Mouse (Mus musculus) B cell, adult 2 months (primary cell): ENCODE measurements around the gene Synpr.
"Not testable (repeated sequence)": the region's sequence is repeated elsewhere in the genome, so short reads cannot be mapped to it uniquely, and the experiment has no call there.

Experiments
- DNase-seq, 2 experiments: peaks; one replicate each; pipeline ENCODE4 v3.0.0; 2022

Gene Synpr

DNA sequence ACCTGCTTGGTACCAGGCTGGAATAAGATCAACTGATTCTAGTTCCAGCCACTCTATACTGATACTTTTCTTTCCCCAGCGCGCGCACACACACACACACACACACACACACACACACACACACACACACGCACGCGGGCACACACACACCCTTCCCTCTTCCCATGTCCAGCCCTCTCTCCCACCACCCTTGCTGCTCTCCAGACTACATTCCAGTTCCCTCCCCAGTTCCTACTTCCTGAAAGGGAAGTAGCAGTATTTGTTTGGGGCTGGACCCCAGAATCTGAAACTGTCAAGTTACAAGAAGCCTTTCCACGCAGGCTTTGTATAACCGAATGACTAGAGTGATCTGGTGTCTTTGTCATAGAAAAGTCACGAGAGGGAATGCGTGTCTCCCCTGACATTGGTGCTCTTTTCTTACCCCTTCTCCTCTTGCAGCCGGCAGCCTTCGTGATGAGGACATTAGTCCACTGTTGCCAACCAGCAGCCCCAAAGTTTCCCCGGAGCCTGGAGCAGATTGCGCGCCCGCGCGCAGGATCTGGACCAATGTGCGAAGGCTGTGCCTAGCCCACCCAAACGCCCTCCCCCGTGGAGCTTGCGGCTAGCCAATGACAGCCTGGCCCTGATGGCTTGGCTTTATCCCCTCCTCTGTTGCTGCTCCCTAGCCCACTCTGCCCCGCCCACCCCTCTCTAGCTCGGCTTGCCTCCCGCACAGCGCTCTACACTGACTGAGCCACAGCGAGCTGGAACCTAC, at the start of gene Synpr:
Synpr (plus strand) TSS at position 690 of the 754 bp plus-strand sequence.
- DNase-seq = no peak

DNA sequence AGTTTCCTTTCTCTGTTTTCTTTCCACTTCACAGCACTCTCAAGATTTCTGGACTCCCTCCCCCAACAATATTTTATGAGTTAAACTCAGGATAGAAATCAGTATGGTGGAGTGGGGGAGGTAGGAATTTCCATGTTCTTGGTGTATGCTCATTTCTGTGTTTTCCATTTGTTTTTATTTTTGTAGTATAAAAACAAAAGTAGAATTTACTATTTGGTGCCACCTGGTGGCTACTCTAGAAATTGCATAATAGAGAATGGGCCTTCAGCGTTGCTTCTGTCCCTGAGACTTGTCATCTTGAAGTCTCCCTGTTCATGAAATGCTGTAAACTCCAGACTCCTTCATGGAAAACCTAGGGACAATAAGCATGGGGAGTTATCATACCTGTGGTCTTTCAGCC, 47.7 kb upstream of the Synpr start:
- no peak for DNase-seq

DNA sequence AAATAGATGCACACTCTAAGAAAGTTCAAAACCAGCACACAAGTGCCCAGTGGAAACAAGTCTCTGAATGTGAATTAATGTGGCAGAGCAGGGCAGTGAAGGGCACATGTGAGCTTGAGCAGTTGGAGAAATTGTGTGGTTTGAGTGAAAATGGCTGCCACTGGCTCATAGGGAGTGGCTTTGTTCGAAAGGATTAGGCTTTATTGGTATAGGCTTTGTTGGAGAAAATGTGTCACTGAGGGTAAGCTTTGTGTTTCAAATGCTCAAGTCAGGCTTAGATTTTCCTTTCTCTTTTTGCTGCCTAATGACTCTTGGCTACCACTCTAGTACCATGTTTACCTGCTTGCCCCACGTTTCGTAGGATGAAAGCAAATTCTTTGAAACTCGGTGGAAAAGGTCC, 37.1 kb upstream of the Synpr start:
- no peak for DNase-seq

DNA sequence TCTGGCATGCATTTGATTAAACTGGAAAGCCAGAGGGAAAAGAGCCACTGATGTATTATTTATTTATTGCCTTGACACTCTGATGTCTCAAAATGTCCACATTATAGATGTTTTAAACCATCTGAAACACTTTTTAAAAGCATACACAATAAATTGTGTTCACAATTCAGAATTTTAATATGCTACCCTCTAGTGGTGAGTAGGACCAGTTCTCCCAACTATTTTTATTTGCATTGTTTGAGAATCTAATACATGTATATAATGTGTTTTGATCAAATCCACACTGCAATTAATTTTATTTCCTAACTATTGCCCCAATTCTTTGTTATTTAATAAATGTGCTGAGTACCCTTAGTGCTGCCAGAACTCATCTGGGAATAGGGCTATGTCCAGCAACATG, 35.2 kb upstream of the Synpr start:
- DNase-seq = no peak

DNA sequence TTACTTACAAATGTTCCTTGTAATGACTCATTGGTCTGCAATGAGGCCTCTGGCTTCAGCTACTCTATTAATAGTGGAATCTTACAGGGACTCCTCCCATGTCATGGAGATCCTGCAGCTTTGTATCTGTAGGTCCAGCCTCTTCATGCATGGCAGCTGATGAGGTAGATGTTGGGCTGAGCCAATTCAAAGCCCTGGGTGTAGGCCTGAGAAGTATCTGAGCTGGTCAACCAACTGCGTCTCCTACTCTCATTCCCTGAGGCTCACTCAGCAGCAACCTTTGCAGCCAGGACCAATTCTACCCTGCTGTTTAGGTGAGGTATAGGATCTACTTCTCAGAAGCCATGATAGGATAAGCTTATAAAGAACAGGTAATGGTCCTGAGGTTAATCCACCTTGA, 32.0 kb upstream of the Synpr start:
- DNase-seq = no peak

DNA sequence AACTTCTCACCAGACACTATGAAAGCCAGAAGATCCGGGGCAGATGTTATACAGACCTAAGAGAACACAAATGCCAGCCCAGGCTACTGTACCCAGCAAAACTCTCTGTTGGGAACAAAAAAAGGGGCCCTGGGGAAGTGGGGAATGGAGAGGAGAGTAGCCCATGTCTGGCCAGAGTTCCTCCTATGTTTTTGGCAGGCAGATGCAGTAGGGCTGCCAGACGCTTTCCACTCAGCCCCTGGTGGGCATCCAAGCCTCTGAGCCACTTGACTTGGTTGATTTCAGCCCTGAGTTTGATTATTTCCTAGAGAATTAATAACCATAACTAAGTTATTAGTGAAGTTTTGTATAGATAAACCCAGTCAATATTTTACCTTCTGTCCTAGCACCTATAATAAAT, 29.8 kb upstream of the Synpr start:
- not testable (repeated sequence) for DNase-seq

DNA sequence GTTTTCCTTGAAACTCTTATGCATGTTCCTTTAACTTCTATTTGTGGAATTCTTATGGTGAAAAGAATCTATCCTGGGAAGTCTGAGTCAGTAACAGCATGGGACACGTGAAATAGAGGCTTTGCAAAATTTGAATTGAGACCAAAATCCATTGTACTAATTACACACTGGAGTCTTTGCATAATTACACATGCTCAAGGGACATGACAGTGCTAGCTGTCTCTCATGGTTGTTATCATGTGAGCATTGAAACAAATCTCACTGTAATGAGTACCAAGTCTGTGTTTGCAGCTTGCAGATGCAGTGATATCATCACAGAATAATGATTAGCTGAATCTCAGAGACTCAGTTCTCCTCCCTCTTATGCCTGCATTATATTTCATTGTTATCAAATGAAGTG, 22.2 kb upstream of the Synpr start:
- DNase-seq = no peak

DNA sequence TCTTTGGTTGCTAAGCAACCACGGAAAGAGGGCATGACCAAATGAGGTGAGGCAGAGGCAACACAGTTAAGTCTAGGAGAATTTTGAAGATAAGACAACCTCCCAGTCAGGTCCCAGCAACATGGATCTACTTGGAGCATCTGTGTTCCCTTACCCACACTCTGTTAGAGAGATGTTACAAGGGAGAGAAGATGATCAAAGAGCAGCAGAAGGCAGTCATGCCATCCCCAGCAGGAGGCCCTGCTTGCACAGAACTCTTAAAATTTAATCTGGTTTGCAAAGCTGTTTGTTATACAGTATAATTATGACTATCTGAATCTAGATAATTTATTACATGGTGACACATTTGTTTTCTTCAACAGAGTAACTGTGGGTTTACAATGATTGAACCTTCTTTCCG, 18.2 kb upstream of the Synpr start:
- DNase-seq = no peak

DNA sequence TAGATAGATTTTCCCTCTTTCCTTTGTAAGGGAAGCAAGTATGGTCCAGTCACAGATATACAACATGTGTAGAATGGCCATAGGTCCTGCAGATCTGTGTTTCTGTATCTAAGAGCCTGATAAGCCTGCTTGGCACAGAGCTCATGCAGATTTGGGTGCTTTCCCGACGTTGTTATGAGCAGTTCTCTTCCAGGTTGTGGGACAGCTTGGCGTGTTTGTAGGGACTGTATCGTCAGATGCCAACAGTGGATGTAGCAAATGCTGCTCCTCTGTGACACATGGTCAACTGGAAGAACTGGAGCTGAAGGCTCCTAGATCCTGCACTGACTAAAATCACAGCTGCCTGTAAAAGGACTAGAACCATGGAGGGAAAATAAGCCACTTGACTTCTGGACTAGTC, 17.4 kb upstream of the Synpr start:
- DNase-seq = no peak

DNA sequence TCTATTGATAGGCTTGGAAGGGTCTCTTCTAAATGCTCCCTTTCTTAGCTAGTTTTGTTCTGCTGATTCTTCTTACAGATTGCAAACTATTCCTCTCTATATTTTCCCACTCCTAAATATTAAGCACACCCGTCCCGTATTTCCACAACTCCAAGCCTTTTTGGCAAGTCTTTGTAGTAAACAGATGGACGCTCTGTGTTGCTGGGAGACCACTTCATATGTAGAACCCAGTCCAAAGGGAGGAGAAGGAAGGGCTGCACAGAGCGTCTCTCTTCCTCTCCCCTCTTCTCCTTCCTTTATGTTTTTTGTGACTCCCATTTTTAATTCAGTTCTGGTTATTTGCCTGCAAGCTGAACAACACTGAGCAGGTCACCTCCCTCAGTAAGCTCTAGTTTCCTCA, 1.4 kb upstream of the Synpr start:
- DNase-seq = no peak

DNA sequence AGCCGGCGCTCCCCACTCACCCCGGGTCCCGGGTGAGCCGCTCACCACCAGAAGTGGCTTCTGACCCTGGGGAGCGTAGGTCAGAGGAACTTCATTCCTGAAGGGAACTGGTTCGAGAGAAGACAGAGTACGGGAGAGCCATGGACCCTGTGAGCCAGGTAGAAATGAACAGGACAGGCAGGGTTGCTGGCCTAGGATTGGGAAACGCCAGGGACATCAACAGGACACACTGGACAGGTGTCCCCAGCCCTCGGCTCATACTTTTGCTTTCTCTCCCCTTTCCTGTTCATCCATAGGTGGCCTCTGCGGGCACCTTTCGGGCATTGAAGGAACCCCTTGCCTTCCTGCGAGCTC, 242 bp downstream of the Synpr start:
- DNase-seq = no peak

DNA sequence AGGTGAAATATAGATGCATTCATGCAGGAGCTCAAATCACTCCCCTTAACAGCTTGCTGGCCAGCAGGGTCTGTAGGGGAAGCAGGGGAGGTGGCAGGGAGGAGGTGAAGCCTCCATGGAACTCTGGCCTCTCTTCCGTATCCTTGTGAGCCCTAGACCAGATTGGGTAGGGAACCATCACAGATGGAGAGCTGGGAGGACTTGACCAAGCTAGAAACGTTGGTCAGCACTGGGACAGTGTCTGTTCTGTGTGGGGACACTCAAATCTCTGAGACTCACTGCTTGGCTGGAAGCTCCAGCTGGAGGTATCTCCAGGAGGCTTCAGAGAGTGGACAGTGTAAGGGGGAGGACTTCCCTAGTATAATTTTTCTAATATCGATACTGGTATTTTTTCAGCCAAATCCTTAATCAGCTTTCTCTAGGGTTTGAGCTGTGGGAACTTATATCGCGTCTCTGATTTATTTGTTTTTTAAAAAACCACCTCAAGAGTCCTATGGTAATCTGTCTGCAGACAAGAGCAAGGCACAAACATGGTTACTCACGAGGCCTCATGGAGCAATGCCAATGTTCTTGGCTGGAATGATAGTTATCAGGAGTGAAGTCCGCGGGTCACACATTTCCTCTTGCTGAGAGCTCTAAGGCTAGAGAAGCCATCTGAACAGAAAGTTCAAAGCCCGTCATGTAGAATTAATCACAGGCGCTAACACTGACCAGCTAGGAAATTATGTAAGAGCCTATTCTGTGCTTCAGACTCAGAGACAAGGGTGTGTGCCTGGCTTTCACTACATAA, 956 bp downstream of the Synpr start:
- DNase-seq = no peak

DNA sequence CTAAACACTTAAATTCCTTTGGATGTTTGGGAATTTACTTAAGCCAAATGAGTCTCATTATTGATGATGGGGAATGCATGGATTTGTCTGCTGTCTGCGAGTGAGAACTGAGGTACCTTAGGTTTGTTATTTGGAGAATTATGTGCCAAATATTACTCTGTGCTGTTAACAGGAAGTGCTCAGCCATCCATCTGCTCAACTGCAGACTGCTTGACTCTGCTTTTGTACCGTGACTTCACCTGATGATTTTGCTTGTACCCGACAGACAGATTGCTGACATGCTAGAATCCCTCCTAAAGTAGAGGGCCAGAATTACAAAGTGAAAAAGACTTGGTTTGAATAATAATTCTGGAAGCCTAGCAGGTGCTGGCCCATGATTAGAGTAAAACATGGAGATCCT, 9.6 kb downstream of the Synpr start:
- no peak for DNase-seq

DNA sequence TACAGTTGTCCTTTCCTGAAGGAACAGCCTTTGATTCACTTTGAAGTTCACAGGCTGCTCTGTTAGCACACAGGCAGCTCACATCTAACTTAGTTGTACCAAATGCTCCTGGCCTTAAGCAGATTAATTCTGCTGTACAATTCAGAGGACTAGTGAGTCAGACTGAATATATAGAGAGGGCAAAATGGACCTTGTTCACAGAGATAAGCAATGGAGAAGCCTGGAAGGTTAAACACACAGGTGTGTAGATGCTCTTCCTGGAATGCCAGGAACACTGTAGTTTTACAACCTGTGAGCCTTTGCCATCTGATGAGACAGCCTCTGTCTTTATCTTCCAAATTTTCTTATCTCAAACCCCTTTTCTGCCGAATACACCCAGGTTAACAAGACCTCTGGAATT, 29.7 kb downstream of the Synpr start:
- DNase-seq = no peak

DNA sequence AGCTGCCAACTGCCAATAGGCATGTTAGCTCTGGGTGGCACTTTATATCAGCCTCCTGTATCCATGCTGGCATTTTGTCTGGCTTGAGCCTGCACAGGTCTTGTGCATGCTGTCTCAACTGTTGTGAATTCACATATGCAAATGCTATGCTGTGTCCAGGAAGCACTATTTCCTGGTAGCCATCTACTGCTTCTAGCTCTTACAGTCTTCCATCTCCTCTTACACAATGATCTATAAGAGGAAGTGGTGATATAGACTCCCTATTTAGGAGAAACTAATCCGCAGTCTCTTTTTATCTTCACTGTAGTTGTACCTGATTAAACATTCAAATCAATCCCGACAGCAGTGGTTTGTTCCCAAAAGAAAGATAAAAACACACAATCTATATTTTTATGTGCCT, 43.9 kb downstream of the Synpr start:
- DNase-seq = no peak

DNA sequence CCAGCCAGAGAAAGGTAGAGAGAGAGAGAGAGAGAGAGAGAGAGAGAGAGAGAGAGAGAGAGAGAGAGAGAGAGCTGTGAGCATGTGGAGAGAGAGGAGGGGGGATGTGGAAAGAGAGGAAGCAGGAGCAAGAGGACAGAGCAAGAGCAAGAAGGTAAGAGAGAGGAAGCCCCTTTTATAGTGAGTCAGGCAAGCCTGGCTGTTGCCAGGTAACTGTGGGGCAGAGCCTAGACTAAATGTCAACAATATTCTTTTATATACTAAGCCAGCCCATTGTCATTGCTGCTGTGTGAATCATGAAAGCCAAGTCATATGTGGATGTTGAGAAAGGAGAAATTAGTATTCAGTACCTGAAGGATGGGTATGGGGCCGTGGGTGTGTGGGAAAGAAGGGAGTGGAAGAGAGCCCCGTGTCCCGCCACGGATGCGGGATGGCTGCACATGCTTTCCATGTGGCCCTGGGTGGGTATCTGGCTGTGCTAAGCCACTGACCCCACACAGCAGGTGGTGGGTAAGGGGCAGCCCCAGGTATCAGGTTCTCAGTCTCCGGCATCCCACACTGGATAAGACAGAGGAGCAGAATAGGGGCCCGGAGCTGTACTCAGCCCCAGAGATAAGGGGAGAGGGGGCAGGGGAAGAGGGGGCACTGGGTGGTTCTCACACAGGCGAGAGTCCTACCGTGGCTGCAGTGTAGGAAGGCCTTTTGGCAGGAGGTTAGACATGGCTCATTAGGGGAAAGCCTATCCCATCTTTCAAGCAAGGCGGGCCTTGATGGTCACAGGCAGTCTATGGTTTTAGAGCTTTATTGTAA, 48.1 kb downstream of the Synpr start:
- no peak for DNase-seq

DNA sequence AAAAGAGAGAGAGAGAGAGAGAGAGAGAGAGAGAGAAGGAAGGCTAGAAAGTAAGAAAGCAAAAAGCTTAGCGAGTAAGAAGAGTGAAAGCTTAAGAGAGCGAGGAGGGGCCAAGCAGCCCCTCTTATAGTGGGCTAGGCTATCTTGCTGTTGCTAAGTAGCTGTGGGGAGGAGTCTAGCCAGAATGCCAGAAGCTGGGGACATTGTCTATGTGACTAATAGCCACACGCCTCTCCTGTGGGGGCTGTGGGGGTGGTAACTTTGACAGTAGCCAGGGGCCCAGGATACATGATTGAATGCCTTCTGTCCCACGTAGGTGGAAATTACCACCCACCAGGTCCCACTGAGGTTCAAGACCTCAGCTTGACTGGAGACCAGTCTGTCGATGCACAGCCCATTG, 48.8 kb downstream of the Synpr start:
- no peak for DNase-seq

DNA sequence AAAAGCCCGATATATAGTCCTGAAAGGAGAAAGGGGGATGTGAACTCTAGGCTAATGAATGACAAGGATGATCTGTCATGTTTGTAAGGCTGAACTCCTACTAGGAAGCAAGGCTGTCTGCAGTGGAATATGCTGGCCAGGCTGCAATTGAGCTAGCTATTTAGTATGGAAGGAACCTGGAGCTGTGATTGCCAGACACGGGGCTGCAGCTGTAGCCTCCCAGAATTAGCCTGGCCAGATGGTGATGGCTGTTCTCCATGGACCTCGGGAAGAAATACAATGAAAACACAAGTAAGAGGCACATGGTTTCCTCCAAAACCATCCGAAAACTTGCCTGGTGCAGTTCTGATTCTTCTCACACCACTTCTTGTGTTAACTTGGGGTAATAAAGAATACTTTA, 51.6 kb downstream of the Synpr start:
- DNase-seq = no peak

DNA sequence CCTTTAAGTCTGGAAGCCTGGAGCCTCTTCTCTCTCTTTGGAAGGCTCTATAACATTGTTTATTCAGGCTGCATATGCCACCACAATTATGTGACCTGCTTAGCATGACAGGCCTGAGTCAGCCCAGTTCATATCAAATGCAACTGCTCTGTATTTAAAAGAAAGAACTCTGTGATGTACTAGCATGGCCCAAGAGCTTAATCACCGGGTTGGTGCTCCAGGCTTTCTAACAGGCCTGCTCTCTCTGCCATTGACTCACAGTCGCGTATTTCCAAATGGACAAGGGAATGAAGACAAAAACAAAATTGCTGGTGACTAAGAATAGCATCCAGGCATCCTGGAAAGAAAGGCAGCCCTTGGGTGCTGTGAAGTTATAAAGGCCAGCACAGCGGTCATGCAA, 56.1 kb downstream of the Synpr start:
- DNase-seq = no peak

DNA sequence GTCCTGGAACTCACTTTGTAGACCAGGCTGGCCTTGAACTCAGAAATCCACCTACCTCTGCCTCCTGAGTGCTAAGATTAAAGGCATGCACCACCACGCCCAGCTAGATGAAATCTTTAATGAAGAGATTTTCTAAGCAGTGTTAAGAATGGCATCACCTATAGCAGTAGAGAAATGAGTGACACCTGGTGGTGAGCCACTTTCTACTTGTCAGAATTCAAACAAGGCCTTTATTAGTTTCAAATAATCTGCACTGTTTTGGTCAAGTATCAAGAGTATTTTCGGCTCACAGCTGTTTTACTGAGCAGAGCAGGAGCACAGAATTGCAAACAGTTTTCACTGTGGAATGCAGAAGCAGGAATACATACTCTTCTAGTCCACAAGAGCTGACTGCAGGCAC, 59.7 kb downstream of the Synpr start:
- no peak for DNase-seq

DNA sequence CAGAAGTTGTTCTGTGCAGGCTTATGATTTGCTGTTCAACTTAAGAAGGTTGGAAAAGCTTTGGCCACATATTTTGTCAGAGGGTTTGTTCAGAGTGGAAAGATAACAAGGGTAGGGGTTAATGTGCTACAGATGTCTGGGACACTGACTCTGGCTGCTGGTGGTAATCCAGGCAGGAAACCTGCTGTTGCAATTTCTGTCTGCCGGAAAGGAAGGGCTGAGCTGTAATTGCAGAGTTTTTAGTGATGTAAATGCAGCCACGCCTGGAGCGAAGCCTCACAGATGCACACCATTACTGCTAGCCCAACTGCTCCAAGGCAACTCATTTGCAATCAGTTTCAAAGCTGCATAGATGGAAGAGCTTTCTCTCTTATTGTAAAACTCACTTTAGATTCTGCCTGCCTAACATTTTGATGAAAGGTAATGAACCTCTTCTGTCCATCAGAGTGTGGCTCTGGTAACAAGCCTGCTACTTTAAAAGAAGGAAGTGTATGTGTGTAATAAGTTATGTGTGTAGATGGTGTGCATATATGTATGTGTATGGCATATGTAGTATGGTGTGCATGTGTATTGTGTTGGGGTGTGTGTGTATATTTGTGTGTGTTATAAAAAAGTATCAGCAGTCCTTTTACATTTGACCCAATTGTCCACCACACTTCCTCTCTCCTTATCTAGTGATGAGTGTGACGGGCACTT, 64.7 kb downstream of the Synpr start:
- DNase-seq = no peak

DNA sequence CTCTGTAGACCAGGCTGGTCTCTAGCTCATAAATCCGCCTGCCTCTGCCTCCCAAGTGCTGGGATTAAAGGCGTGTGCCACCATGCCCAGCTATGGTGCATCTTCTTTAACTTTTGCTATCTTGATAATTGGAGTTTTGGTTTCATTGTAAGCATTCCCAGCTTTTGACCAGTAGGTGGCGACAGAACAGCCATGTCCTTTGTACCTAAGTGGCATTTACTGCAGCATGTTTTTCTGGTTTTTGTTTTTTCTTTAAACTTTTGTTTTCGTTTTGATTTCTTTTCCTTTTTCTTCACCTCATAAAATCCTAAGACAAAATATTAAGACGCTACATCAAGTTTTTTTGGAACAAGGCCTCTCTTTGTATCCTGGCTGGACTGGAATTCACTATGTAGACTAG, 69.6 kb downstream of the Synpr start:
- DNase-seq = peak; percentile 4 to 6
